Mouse (Mus musculus): ENCODE measurements around the gene Pi4k2a.
A peak's percentile ranks its signal among the peaks of the same experiment; 100 is the strongest.
"Not testable (repeated sequence)": the region's sequence is repeated elsewhere in the genome, so short reads cannot be mapped to it uniquely, and the experiment has no call there.

Gene Pi4k2a

GRCm38 (mm10) chr19:42081613-42082012 lies 8.7 kb upstream of the Pi4k2a start:
- not testable (repeated sequence) for DNase-seq

- DNase-seq: no peak
These were observed 4.6 kb upstream of the Pi4k2a start for GRCm38 (mm10) chr19:42085690-42086089.

- peak; percentile 90 for DNase-seq
These were observed 4.1 kb upstream of the Pi4k2a start, which contains the start of gene Morn4 for GRCm38 (mm10) chr19:42086166-42086565. Morn4 (minus strand) TSS chr19:42086357.

- peak; percentile 46 for DNase-seq
These were observed 1.0 kb upstream of the Pi4k2a start for GRCm38 (mm10) chr19:42089103-42089747.

GRCm38 (mm10) chr19:42090637-42091141 lies 419 bp downstream of the Pi4k2a start:
- no peak for DNase-seq

- DNase-seq: no peak
These were observed 9.1 kb downstream of the Pi4k2a start for GRCm38 (mm10) chr19:42099406-42099805.

GRCm38 (mm10) chr19:42104681-42105080 lies 14.4 kb downstream of the Pi4k2a start:
- no peak for DNase-seq

GRCm38 (mm10) chr19:42115783-42116335 lies 25.6 kb downstream of the Pi4k2a start:
- DNase-seq: no peak

- no peak for DNase-seq
These were observed 27.9 kb downstream of the Pi4k2a start for GRCm38 (mm10) chr19:42118142-42118541.

GRCm38 (mm10) chr19:42118596-42118995 lies 28.3 kb downstream of the Pi4k2a start:
- DNase-seq: no peak

- DNase-seq: no peak
These were observed 30.2 kb downstream of the Pi4k2a start for GRCm38 (mm10) chr19:42120451-42120850.

- no peak for DNase-seq
These were observed 34.4 kb downstream of the Pi4k2a start for GRCm38 (mm10) chr19:42124684-42125083.

GRCm38 (mm10) chr19:42125501-42126218 lies 35.4 kb downstream of the Pi4k2a start:
- no peak for DNase-seq

GRCm38 (mm10) chr19:42126219-42126605 lies 35.9 kb downstream of the Pi4k2a start:
- no peak for DNase-seq

GRCm38 (mm10) chr19:42127024-42127423 lies 36.8 kb downstream of the Pi4k2a start:
- no peak for DNase-seq

GRCm38 (mm10) chr19:42128052-42128740 lies 37.9 kb downstream of the Pi4k2a start:
- no peak for DNase-seq

- peak; percentile 97 for DNase-seq
These were observed 38.7 kb downstream of the Pi4k2a start, which contains the start of gene Avpi1 for GRCm38 (mm10) chr19:42128787-42129508. Avpi1 (minus strand) TSS chr19:42129059.

GRCm38 (mm10) chr19:42129509-42130293 lies 39.4 kb downstream of the Pi4k2a start:
- DNase-seq: no peak

- DNase-seq: no peak
These were observed 40.0 kb downstream of the Pi4k2a start for GRCm38 (mm10) chr19:42130294-42130606.

- DNase-seq: no peak
These were observed 40.8 kb downstream of the Pi4k2a start for GRCm38 (mm10) chr19:42131101-42131500.

GRCm38 (mm10) chr19:42135070-42135469 lies 44.8 kb downstream of the Pi4k2a start:
- no peak for DNase-seq

- DNase-seq: no peak
These were observed 45.9 kb downstream of the Pi4k2a start for GRCm38 (mm10) chr19:42136126-42136525.
